Mouse (Mus musculus): Measurements from ENCODE around the gene Nlrp6. TPM values are rescaled to one million over a fixed set of nuclear protein-coding genes. Genes with fewer than 3 reads are reported as not detected.

Nlrp6 gene
- polyA plus RNA-seq, 1 experiment from 2014 or later = 1.3 TPM

DNA sequence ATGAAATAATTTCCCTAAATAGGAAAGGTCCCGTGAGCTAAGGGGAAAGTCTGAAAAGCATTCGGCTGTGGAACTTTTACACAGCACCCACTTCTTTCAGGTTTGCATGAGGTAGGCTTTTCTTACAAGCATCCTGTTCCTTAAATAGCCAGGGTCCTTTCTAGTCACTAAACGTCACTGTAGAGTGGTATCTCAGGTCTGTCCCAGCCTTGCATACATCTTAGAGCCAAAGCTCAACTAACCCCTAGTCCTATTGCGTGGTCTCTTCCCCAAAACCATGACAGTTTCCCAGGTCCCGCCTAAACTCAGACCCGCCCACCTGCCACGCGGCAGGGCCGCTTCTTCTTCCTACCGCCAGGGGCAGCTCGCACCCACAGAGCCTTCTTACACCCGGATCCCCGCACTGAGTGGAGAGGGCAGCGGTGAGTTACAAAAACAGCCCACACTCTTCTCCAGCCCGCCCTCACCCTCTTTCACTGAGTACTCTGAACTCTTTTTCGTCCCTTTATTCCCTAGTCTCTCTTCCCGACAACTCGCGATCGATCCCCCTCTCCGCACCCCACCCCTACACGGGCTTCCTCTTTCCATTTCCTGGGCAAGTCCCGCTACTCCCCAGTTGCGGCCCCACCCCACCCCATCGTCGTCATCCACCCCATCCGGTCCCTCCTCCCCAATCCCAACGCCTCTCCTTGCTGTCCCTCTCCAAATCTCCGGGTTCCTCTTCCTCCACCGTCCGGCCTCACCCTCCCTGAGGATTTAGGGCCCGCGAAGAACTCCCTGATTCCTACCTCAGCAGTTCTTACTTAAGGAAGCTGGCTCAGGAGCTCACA is 20.7 kb downstream of the Nlrp6 start, which contains the start of gene Pgghg:
Pgghg (plus strand) TSS at position 170 of the 830 bp plus-strand sequence.
- Histone ChIP-seq H3K4me1 (replicated peaks; ENCODE audit: control insufficient read depth, insufficient read depth, low read length) (peaks cover 21% of the 10 kb centered on the region), H3K36me3 (ENCODE audit: control insufficient read depth, insufficient read depth, low read length) (peaks cover 3% of the 10 kb centered on the region; the same call in 1 of the 2 replicates), H3K27me3 (replicated peaks; ENCODE audit: control insufficient read depth, insufficient read depth, low read length) (peaks cover 5% of the 10 kb centered on the region; the same call in 1 of the 2 replicates), H3K9ac (ENCODE audit: low read depth, low read length) (peak within 1 kb of the TSS; percentile 83), H3K27ac (ENCODE audit: low read depth, low read length) (peak within 1 kb of the TSS; percentile 79), H3K4me3 (ENCODE audit: low read depth, low read length) (peak within 1 kb of the TSS; percentile 64), H3K9me3 (ENCODE audit: control insufficient read depth, low read length) (no peaks in the 10 kb centered on the region), H3K4me2 (peak within 1 kb of the TSS; percentile 79)
- 3% methylated on average over 33 of the region's 33 CpGs for WGBS
- peak; percentile 90 for DNase-seq (ENCODE audit: low spot score)
- peak; percentile 85 for ATAC-seq (replicated peaks; ENCODE audit: low FRiP score)

DNA sequence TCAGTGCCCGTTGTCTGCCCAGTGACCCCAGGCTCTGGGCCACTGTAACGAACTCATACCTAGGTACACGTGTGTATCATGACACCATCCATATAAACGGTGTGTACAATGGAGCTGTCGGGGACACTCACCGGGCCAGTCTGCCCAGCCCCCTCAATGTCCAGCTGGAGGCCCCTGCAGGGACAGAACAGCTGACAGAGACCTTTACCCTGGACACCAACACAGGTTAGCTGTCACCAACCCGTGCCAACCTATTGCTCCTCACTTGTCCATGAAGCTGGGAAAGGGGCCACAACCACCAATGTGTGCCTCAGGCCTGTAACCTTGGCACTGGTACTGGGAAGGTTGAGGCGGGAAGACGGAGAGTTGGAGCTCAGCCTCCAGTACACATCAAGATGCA is 21.6 kb downstream of the Nlrp6 start:
- H3K27me3 ChIP-seq (replicated peaks; ENCODE audit: control insufficient read depth, insufficient read depth, low read length) = no peaks in the 10 kb centered on the region
- no peak for ATAC-seq (replicated peaks; ENCODE audit: low FRiP score)
- no peaks in the 10 kb centered on the region for H3K9me3 ChIP-seq (ENCODE audit: control insufficient read depth, low read length)
- H3K4me1 ChIP-seq (replicated peaks; ENCODE audit: control insufficient read depth, insufficient read depth, low read length) = peaks cover 30% of the 10 kb centered on the region
- H3K36me3 ChIP-seq (ENCODE audit: control insufficient read depth, insufficient read depth, low read length) = peaks cover 3% of the 10 kb centered on the region; the same call in 1 of the 2 replicates
- 60% methylated on average over 9 of the region's 9 CpGs for WGBS
- peak overlapping the region; percentile 64 for H3K4me3 ChIP-seq (ENCODE audit: low read depth, low read length)
- peak overlapping the region; percentile 79 for H3K4me2 ChIP-seq
- peak overlapping the region; percentile 79 for H3K27ac ChIP-seq (ENCODE audit: low read depth, low read length)
- H3K9ac ChIP-seq (ENCODE audit: low read depth, low read length) = peak overlapping the region; percentile 83
- no peak for DNase-seq (ENCODE audit: low spot score)

DNA sequence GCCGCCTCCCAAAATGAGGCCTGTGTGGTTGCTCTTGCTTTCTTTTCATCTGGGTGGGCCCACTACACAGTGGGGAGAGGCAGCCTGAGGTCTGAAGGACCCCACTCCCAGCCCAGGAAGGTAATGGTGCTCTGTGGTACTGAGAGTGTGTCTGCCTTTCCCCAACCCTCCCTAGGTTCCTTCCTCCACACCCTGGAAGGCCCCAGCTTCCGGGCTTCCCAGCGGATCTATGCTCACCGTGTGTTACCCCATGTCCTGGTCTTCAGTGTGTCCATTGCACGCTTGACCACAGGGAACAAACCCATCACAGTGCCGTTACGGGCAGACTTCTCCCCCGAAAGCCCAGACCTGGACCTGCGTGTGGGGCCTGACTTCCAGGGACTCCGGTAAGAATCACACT is 22.1 kb downstream of the Nlrp6 start:
- Histone ChIP-seq H3K27me3 (replicated peaks; ENCODE audit: control insufficient read depth, insufficient read depth, low read length) (no peaks in the 10 kb centered on the region), H3K27ac (ENCODE audit: low read depth, low read length) (no peak overlapping the region), H3K9me3 (ENCODE audit: control insufficient read depth, low read length) (no peaks in the 10 kb centered on the region), H3K36me3 (ENCODE audit: control insufficient read depth, insufficient read depth, low read length) (peaks cover 3% of the 10 kb centered on the region; the same call in 1 of the 2 replicates), H3K4me3 (ENCODE audit: low read depth, low read length) (no peak overlapping the region), H3K4me1 (replicated peaks; ENCODE audit: control insufficient read depth, insufficient read depth, low read length) (peaks cover 33% of the 10 kb centered on the region), H3K9ac (ENCODE audit: low read depth, low read length) (no peak overlapping the region; the same call in 1 of the 2 replicates), H3K4me2 (peak overlapping the region; percentile 79; the same call in 1 of the 2 replicates)
- no peak for DNase-seq (ENCODE audit: low spot score)
- ATAC-seq (replicated peaks; ENCODE audit: low FRiP score) = no peak
- 81% methylated on average over 10 of the region's 10 CpGs for WGBS

DNA sequence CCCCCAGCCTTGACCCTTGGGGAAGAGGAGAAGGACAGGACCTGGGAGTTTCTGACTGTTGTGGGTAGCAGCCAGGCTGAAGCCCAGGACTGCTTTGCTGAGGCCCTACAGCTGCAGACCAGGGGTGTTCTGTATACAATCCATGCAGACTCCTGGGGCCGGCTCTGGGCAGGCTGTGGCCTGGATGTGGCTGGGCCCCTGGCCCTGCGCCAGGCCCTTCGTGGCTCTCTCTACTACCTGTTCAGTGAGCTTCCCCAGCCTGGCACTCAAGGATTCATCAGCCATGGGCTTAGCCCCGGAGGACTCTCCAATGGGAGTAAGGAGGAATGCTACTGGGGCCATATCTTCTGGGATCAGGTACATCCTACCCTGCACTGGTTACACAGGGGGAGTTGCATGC is 22.7 kb downstream of the Nlrp6 start:
- ATAC-seq (replicated peaks; ENCODE audit: low FRiP score) = no peak
- 79% methylated on average over 4 of the region's 4 CpGs for WGBS
- no peaks in the 10 kb centered on the region for H3K27me3 ChIP-seq (replicated peaks; ENCODE audit: control insufficient read depth, insufficient read depth, low read length)
- no peak overlapping the region for H3K4me3 ChIP-seq (ENCODE audit: low read depth, low read length)
- no peaks in the 10 kb centered on the region for H3K9me3 ChIP-seq (ENCODE audit: control insufficient read depth, low read length)
- H3K9ac ChIP-seq (ENCODE audit: low read depth, low read length) = no peak overlapping the region
- H3K4me1 ChIP-seq (replicated peaks; ENCODE audit: control insufficient read depth, insufficient read depth, low read length) = peaks cover 34% of the 10 kb centered on the region
- H3K36me3 ChIP-seq (ENCODE audit: control insufficient read depth, insufficient read depth, low read length) = peaks cover 3% of the 10 kb centered on the region; the same call in 1 of the 2 replicates
- DNase-seq (ENCODE audit: low spot score) = no peak
- H3K27ac ChIP-seq (ENCODE audit: low read depth, low read length) = no peak overlapping the region
- H3K4me2 ChIP-seq = no peak overlapping the region

DNA sequence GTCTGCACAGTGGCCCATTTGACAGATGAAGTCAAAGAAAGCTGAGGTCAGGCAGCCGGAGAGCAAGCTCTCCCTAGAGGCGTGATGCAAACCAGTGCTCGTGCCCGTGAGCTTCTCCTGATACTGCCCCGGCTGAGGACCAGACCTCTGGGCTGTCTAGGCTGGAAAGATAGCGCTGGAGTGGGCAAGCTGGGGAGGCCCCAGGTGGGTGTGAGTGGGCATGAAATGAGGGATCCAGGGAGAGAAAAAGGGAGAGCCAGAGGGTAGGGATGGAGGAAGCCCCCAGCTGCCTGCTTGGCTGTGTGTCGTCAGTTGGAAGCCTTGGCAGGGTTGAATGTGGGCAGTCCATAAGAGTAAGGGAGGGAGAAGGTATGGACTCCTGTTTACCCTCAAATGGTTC is 23.5 kb downstream of the Nlrp6 start:
- H3K4me3 ChIP-seq (ENCODE audit: low read depth, low read length) = no peak overlapping the region
- H3K4me2 ChIP-seq = no peak overlapping the region
- DNase-seq (ENCODE audit: low spot score) (no peak), ATAC-seq (replicated peaks; ENCODE audit: low FRiP score) (no peak)
- H3K4me1 ChIP-seq (replicated peaks; ENCODE audit: control insufficient read depth, insufficient read depth, low read length) = peaks cover 34% of the 10 kb centered on the region
- H3K9me3 ChIP-seq (ENCODE audit: control insufficient read depth, low read length) = no peaks in the 10 kb centered on the region
- H3K27ac ChIP-seq (ENCODE audit: low read depth, low read length) = no peak overlapping the region
- H3K9ac ChIP-seq (ENCODE audit: low read depth, low read length) = no peak overlapping the region
- no peaks in the 10 kb centered on the region for H3K27me3 ChIP-seq (replicated peaks; ENCODE audit: control insufficient read depth, insufficient read depth, low read length)
- peaks cover 3% of the 10 kb centered on the region; the same call in 1 of the 2 replicates for H3K36me3 ChIP-seq (ENCODE audit: control insufficient read depth, insufficient read depth, low read length)
- WGBS = 86% methylated on average over 7 of the region's 7 CpGs

DNA sequence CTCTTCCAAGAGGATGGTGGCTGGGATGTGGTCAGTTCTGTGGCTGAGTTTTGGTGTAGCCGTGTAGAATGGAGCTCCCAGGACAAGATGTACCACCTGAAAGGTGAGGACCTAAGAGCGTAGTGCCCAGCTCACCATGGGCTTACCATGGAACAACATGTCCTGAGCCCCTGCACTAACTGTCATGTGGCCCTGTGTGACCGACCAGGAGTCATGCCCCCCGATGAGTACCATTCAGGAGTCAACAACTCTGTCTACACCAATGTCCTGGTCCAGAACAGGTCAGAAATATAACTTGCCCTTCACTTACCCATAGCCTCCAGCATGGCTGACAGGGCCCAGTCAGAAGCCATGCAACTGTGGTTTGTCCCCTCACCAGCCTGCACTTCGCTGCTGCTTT is 24.5 kb downstream of the Nlrp6 start:
- H3K9ac ChIP-seq (ENCODE audit: low read depth, low read length) = no peak overlapping the region; the same call in 1 of the 2 replicates
- no peak overlapping the region for H3K27ac ChIP-seq (ENCODE audit: low read depth, low read length)
- H3K4me2 ChIP-seq = no peak overlapping the region
- no peak overlapping the region for H3K4me3 ChIP-seq (ENCODE audit: low read depth, low read length)
- ATAC-seq (replicated peaks; ENCODE audit: low FRiP score) (no peak), DNase-seq (ENCODE audit: low spot score) (no peak)
- H3K9me3 ChIP-seq (ENCODE audit: control insufficient read depth, low read length) = no peaks in the 10 kb centered on the region
- 90% methylated on average over 5 of the region's 5 CpGs for WGBS
- H3K36me3 ChIP-seq (ENCODE audit: control insufficient read depth, insufficient read depth, low read length) = peaks cover 7% of the 10 kb centered on the region; the same call in 1 of the 2 replicates
- H3K27me3 ChIP-seq (replicated peaks; ENCODE audit: control insufficient read depth, insufficient read depth, low read length) = no peaks in the 10 kb centered on the region
- peaks cover 34% of the 10 kb centered on the region for H3K4me1 ChIP-seq (replicated peaks; ENCODE audit: control insufficient read depth, insufficient read depth, low read length)

DNA sequence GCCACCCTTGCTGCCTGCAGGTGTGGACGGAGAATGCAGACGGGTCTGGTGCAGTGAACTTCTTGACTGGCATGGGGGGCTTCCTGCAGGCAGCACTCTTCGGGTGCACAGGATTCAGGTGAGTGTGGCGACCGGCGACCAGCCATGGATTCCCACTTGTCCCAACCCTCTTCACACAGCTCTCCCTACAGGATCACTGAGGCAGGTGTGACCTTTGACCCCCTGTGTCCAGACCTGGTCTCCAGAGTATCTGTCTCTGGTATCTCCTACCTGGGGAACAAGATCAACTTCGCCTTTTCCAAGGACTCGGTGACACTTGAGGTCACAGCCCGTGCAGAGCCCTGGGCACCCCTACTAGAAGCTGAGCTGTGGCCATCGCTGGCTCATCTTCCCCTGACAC is 25.6 kb downstream of the Nlrp6 start:
- WGBS = 85% methylated on average over 10 of the region's 10 CpGs

DNA sequence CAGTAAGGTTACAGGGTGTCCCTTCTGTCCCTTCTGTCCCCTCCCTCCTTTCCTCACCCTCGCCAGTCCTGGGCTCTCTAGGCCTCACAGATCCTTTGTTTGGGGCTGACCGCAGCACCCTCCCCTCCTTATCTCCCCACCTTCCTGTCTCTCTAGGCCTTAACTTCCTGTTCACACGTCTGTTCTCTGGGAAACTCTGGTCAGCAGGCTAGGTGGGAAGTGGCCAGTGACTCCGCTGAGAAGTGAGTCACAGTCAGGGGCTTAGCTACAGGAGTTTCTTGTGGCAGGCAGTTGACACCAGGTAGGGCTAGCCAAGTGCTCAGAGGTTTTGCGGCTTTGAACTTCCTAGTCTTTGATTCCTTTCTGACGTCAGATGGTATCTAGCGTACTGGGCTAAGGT is 26.3 kb downstream of the Nlrp6 start:
- H3K4me3 ChIP-seq (ENCODE audit: low read depth, low read length) = no peak overlapping the region
- H3K36me3 ChIP-seq (ENCODE audit: control insufficient read depth, insufficient read depth, low read length) = peaks cover 7% of the 10 kb centered on the region; the same call in 1 of the 2 replicates
- H3K9me3 ChIP-seq (ENCODE audit: control insufficient read depth, low read length) = no peaks in the 10 kb centered on the region
- H3K4me2 ChIP-seq = peak overlapping the region; percentile 13; the same call in 1 of the 2 replicates
- peak; percentile 31 for DNase-seq (ENCODE audit: low spot score)
- ATAC-seq (replicated peaks; ENCODE audit: low FRiP score) = 0 out of 2 replicates have a peak, but pooled peaks have one; percentile 11
- H3K27ac ChIP-seq (ENCODE audit: low read depth, low read length) = peak overlapping the region; percentile 28; the same call in 1 of the 2 replicates
- 19% methylated on average over 7 of the region's 7 CpGs for WGBS
- H3K9ac ChIP-seq (ENCODE audit: low read depth, low read length) = 0 out of 2 replicates have a peak overlapping the region, but pooled peaks have one; percentile 26
- peaks cover 27% of the 10 kb centered on the region for H3K4me1 ChIP-seq (replicated peaks; ENCODE audit: control insufficient read depth, insufficient read depth, low read length)
- H3K27me3 ChIP-seq (replicated peaks; ENCODE audit: control insufficient read depth, insufficient read depth, low read length) = no peaks in the 10 kb centered on the region

More for the DNA sequence above, 25.6 kb downstream of the Nlrp6 start:
- ATAC-seq (replicated peaks; ENCODE audit: low FRiP score) (no peak), DNase-seq (ENCODE audit: low spot score) (no peak)
- peaks cover 27% of the 10 kb centered on the region for H3K4me1 ChIP-seq (replicated peaks; ENCODE audit: control insufficient read depth, insufficient read depth, low read length)
- H3K27ac ChIP-seq (ENCODE audit: low read depth, low read length) = no peak overlapping the region
- H3K27me3 ChIP-seq (replicated peaks; ENCODE audit: control insufficient read depth, insufficient read depth, low read length) = no peaks in the 10 kb centered on the region
- H3K9ac ChIP-seq (ENCODE audit: low read depth, low read length) = no peak overlapping the region
- H3K36me3 ChIP-seq (ENCODE audit: control insufficient read depth, insufficient read depth, low read length) = peaks cover 7% of the 10 kb centered on the region; the same call in 1 of the 2 replicates
- no peak overlapping the region for H3K4me3 ChIP-seq (ENCODE audit: low read depth, low read length)
- H3K9me3 ChIP-seq (ENCODE audit: control insufficient read depth, low read length) = no peaks in the 10 kb centered on the region
- H3K4me2 ChIP-seq = no peak overlapping the region

All from liver, embryonic 11.5 days (tissue).